7 mouse cellular contexts compared by ENCODE assay signal in genomic region chr11:5705972-5706371, GRCm38 (mm10). TPM values are rescaled to one million over a fixed set of nuclear protein-coding genes. Genes with fewer than 3 reads are reported as not detected.
DNase-seq lines count a peak whose midpoint lies in the region; ATAC-seq and TF ChIP-seq lines count a peak whose summit lies in the region.

No protein-coding gene starts in this region.

- H3K27ac ChIP-seq in liver, embryonic 11.5 days (ENCODE audit: low read depth, low read length): no peak overlapping the region
- no peak overlapping the region for H3K27ac ChIP-seq in embryonic facial prominence, embryonic 13.5 days
- no peak overlapping the region for H3K27ac ChIP-seq in intestine, embryonic 15.5 days
- H3K27ac ChIP-seq in neural tube, embryonic 14.5 days (ENCODE audit: low read depth, low read length): no peak overlapping the region
- H3K27ac ChIP-seq in gastrocnemius, adult 2 months: no peak overlapping the region

- no peak for TF ChIP-seq CTCF in gastrocnemius, adult 2 months (IDR thresholded peaks at IDR 0.05)

- H3K4me1 ChIP-seq in liver, embryonic 11.5 days (replicated peaks; ENCODE audit: control insufficient read depth, insufficient read depth, low read length): peaks cover 10% of the 10 kb centered on the region
- peaks cover 13% of the 10 kb centered on the region for H3K4me1 ChIP-seq in embryonic facial prominence, embryonic 13.5 days
- H3K4me1 ChIP-seq in intestine, embryonic 15.5 days (replicated peaks): peaks cover 9% of the 10 kb centered on the region; the same call in 1 of the 2 replicates
- peaks cover 13% of the 10 kb centered on the region for H3K4me1 ChIP-seq in neural tube, embryonic 14.5 days (ENCODE audit: control insufficient read depth, insufficient read depth, low read length)

- WGBS in liver, embryonic 11.5 days: 93% methylated on average over 9 of the region's 9 CpGs
- 92% methylated on average over 9 of the region's 9 CpGs for WGBS in embryonic facial prominence, embryonic 13.5 days
- WGBS in intestine, embryonic 15.5 days: 90% methylated on average over 9 of the region's 9 CpGs
- 93% methylated on average over 9 of the region's 9 CpGs for WGBS in neural tube, embryonic 14.5 days

- peaks cover 14% of the 10 kb centered on the region for H3K36me3 ChIP-seq in liver, embryonic 11.5 days (ENCODE audit: control insufficient read depth, insufficient read depth, low read length)
- peaks cover 24% of the 10 kb centered on the region for H3K36me3 ChIP-seq in embryonic facial prominence, embryonic 13.5 days
- H3K36me3 ChIP-seq in intestine, embryonic 15.5 days: peaks cover 9% of the 10 kb centered on the region
- H3K36me3 ChIP-seq in neural tube, embryonic 14.5 days (ENCODE audit: control insufficient read depth, insufficient read depth, low read length): 0 out of 2 replicates have a peak, but pooled peaks cover 2% of the 10 kb centered on the region

- peak overlapping the region; percentile 85 for H3K9ac ChIP-seq in liver, embryonic 11.5 days (ENCODE audit: low read depth, low read length)
- H3K9ac ChIP-seq in embryonic facial prominence, embryonic 13.5 days: no peak overlapping the region
- H3K9ac ChIP-seq in intestine, embryonic 15.5 days: peak overlapping the region; percentile 88; the same call in 1 of the 2 replicates
- no peak overlapping the region for H3K9ac ChIP-seq in neural tube, embryonic 14.5 days (replicated peaks; ENCODE audit: low read depth, low read length)

- peak overlapping the region; percentile 76 for H3K4me3 ChIP-seq in liver, embryonic 11.5 days (ENCODE audit: low read depth, low read length)
- H3K4me3 ChIP-seq in embryonic facial prominence, embryonic 13.5 days: peak overlapping the region; percentile 78; the same call in 1 of the 2 replicates
- peak overlapping the region; percentile 90; the same call in 1 of the 2 replicates for H3K4me3 ChIP-seq in intestine, embryonic 15.5 days (replicated peaks)
- no peak overlapping the region; the same call in 1 of the 2 replicates for H3K4me3 ChIP-seq in neural tube, embryonic 14.5 days (ENCODE audit: low read depth, low read length)
- no peak overlapping the region for H3K4me3 ChIP-seq in gastrocnemius, adult 2 months

- no peaks in the 10 kb centered on the region for H3K9me3 ChIP-seq in liver, embryonic 11.5 days (ENCODE audit: control insufficient read depth, low read length)
- H3K9me3 ChIP-seq in embryonic facial prominence, embryonic 13.5 days: no peaks in the 10 kb centered on the region
- H3K9me3 ChIP-seq in intestine, embryonic 15.5 days: no peaks in the 10 kb centered on the region
- H3K9me3 ChIP-seq in neural tube, embryonic 14.5 days (ENCODE audit: control insufficient read depth, low read length): no peaks in the 10 kb centered on the region

- ATAC-seq in liver, embryonic 11.5 days (replicated peaks; ENCODE audit: low FRiP score): no peak
- ATAC-seq in embryonic facial prominence, embryonic 13.5 days (ENCODE audit: insufficient number of reproducible peaks, insufficient read depth, low FRiP score, low TSS enrichment, low read depth): no peak
- ATAC-seq in intestine, embryonic 15.5 days: no peak
- no peak for ATAC-seq in neural tube, embryonic 14.5 days (ENCODE audit: low read depth)

- H3K4me2 ChIP-seq in liver, embryonic 11.5 days: peak overlapping the region; percentile 73
- H3K4me2 ChIP-seq in embryonic facial prominence, embryonic 13.5 days: peak overlapping the region; percentile 76
- peak overlapping the region; percentile 72 for H3K4me2 ChIP-seq in intestine, embryonic 15.5 days (replicated peaks)
- H3K4me2 ChIP-seq in neural tube, embryonic 14.5 days (ENCODE audit: low read depth, low read length): peak overlapping the region; percentile 70

- no peaks in the 10 kb centered on the region for H3K27me3 ChIP-seq in liver, embryonic 11.5 days (replicated peaks; ENCODE audit: control insufficient read depth, insufficient read depth, low read length)
- no peaks in the 10 kb centered on the region for H3K27me3 ChIP-seq in embryonic facial prominence, embryonic 13.5 days
- no peaks in the 10 kb centered on the region for H3K27me3 ChIP-seq in intestine, embryonic 15.5 days (replicated peaks)
- no peaks in the 10 kb centered on the region for H3K27me3 ChIP-seq in neural tube, embryonic 14.5 days (ENCODE audit: control insufficient read depth, insufficient read depth, low read length)

- no peak for DNase-seq in liver, embryonic 11.5 days (ENCODE audit: low spot score)
- DNase-seq in liver: no peak
- no peak for DNase-seq in gastrocnemius, adult 2 months
- DNase-seq in left cerebral cortex, postnatal 36 days (ENCODE audit: low spot score in 2 of 2): no peak

- intact Hi-C loops in gastrocnemius, adult 2 months (cut with DNase I): loop anchor here (5.0 to 10.0 kb wide), 3 partner anchors 36 to 421 kb away; partner anchors contain the start of gene Dbnl
- intact Hi-C loops in left cerebral cortex, postnatal 36 days (cut with DNase I): no loop called here

RNA-seq across cellular contexts. Expression of gene Mrps24, which starts 9.5 kb away (rescaled TPM):
- polyA plus RNA-seq in liver, embryonic 11.5 days (2014; fragmentation: Nextera tagmentation; extraction: Ambion mirVana): 203 and 204 TPM in 2 replicates
- 180 and 187 TPM in 2 replicates for polyA plus RNA-seq in embryonic facial prominence, embryonic 13.5 days (2015; fragmentation: Nextera tagmentation; extraction: Ambion mirVana)
- 209 and 230 TPM in 2 replicates for polyA plus RNA-seq in intestine, embryonic 15.5 days (2015; fragmentation: Nextera tagmentation; extraction: Ambion mirVana)
- polyA plus RNA-seq in neural tube, embryonic 14.5 days (2014; fragmentation: Nextera tagmentation; extraction: Ambion mirVana): 193 and 199 TPM in 2 replicates
- 100 to 1,000 TPM in 1 of 2 experiments, 10 to 100 TPM in 1; 92.2 to 109 TPM for total RNA-seq in gastrocnemius, adult 2 months (2021)
- 10 to 100 TPM; 64.7 to 71.7 TPM for total RNA-seq in left cerebral cortex, postnatal 36 days (2021)

RNA-seq across cellular contexts. Expression of gene Urgcp, which starts 56.2 kb away (rescaled TPM):
- polyA plus RNA-seq in liver, embryonic 11.5 days (2014; fragmentation: Nextera tagmentation; extraction: Ambion mirVana): 17.0 and 17.1 TPM in 2 replicates
- 28.6 and 28.7 TPM in 2 replicates for polyA plus RNA-seq in embryonic facial prominence, embryonic 13.5 days (2015; fragmentation: Nextera tagmentation; extraction: Ambion mirVana)
- polyA plus RNA-seq in intestine, embryonic 15.5 days (2015; fragmentation: Nextera tagmentation; extraction: Ambion mirVana): 21.3 and 21.4 TPM in 2 replicates
- 18.5 and 23.9 TPM in 2 replicates for polyA plus RNA-seq in neural tube, embryonic 14.5 days (2014; fragmentation: Nextera tagmentation; extraction: Ambion mirVana)
- 10 to 100 TPM; 42.2 to 48.9 TPM for total RNA-seq in gastrocnemius, adult 2 months (2021)
- total RNA-seq in left cerebral cortex, postnatal 36 days (2021): 10 to 100 TPM; 65.6 to 75.2 TPM

Comparison
In these comparisons a context has a peak if more than half of its experiments do, and no peak if none do; other contexts are left out.
1. H3K4me3 ChIP-seq: peak in liver, embryonic 11.5 days (single experiment), embryonic facial prominence, embryonic 13.5 days (single experiment) and intestine, embryonic 15.5 days (single experiment); none in neural tube, embryonic 14.5 days (single experiment) and gastrocnemius, adult 2 months (single experiment).
2. H3K9ac ChIP-seq: peak in liver, embryonic 11.5 days (single experiment) and intestine, embryonic 15.5 days (single experiment); none in embryonic facial prominence, embryonic 13.5 days (single experiment) and neural tube, embryonic 14.5 days (single experiment).
3. Peak in every context shown above with its lines, with median percentiles within 50 percentile points of each other: H3K4me2 ChIP-seq.